Mouse (Mus musculus) embryonic facial prominence, embryonic 11.5 days (tissue): ENCODE results near the gene Tada2b. TPM values are rescaled to one million over a fixed set of nuclear protein-coding genes. Genes with fewer than 3 reads are reported as not detected.

ENCODE experiments used
- ATAC-seq: fragments of 200-750 bp; cut with Nextera tagmentation; replicated peaks from 2 replicates; pipeline ENCODE4 v1.8.0; 2017; ENCODE audit warnings: low read depth; ENCODE audit not compliant: insufficient number of reproducible peaks, low FRiP score, low TSS enrichment
- DNase-seq: peaks from one replicate; pipeline ENCODE4 v3.0.0-alpha.2; 2015; ENCODE audit warnings: low spot score
- H3K27ac ChIP-seq: fragments of 300-500 bp; sonication (generic); replicated peaks from 2 replicates; pipeline ENCODE4 v1.5.1; 2014; ENCODE audit warnings: mild to moderate bottlenecking, low read depth, low read length, control low read depth
- H3K27me3 ChIP-seq: fragments of 300-500 bp; sonication (generic); 2 replicates; pipeline ENCODE4 v1.6.1; 2014; ENCODE audit warnings: mild to moderate bottlenecking, low read length, moderate library complexity, mixed read lengths; ENCODE audit not compliant: control insufficient read depth, insufficient read depth
- H3K36me3 ChIP-seq: fragments of 300-500 bp; sonication (generic); replicated peaks from 2 replicates; pipeline ENCODE4 v1.6.1; 2014; ENCODE audit warnings: low read depth, mild to moderate bottlenecking, low read length, moderate library complexity, mixed read lengths; ENCODE audit not compliant: control insufficient read depth, insufficient read depth
- H3K4me1 ChIP-seq: fragments of 300-500 bp; sonication (generic); 2 replicates; pipeline ENCODE4 v1.6.1; 2014; ENCODE audit warnings: low read length, mixed read lengths; ENCODE audit not compliant: control insufficient read depth, insufficient read depth
- H3K4me2 ChIP-seq: fragments of 300-500 bp; sonication (generic); 2 replicates; pipeline ENCODE4 v1.6.1; 2014; ENCODE audit warnings: low read depth, mild to moderate bottlenecking, control low read depth, low read length, moderate library complexity
- H3K4me3 ChIP-seq: fragments of 300-500 bp; sonication (generic); 2 replicates; pipeline ENCODE4 v1.5.1; 2014; ENCODE audit warnings: low read depth, low read length, control low read depth
- H3K9ac ChIP-seq: fragments of 300-500 bp; sonication (generic); replicated peaks from 2 replicates; pipeline ENCODE4 v1.6.1; 2014; ENCODE audit warnings: mild to moderate bottlenecking, control low read depth, low read length
- H3K9me3 ChIP-seq: fragments of 300-500 bp; sonication (generic); replicated peaks from 2 replicates; pipeline ENCODE4 v1.6.1; 2016; ENCODE audit warnings: mild to moderate bottlenecking, low read length, inconsistent platforms, mixed read lengths; ENCODE audit not compliant: control insufficient read depth
- WGBS: fragments of 180-500 bp; shearing (Covaris S2); extraction: QIAGEN DNeasy Blood & Tissue Kit; methylation state at CpG from one replicate; pipeline ENCODE4 v1.1.7; 2014; 5-methylcytosine and 5-hydroxymethylcytosine counted together
- polyA plus RNA-seq: library from polyadenylated mRNA; unstranded; fragments of >200 nt; fragmentation: Nextera tagmentation; extraction: Ambion mirVana; gene quantifications from 2 replicates; pipeline ENCODE4 v1.2.1, GENCODE M21; 2014

Tada2b gene
- polyA plus RNA-seq, 1 experiment from 2014 or later: 3.1 TPM

DNA sequence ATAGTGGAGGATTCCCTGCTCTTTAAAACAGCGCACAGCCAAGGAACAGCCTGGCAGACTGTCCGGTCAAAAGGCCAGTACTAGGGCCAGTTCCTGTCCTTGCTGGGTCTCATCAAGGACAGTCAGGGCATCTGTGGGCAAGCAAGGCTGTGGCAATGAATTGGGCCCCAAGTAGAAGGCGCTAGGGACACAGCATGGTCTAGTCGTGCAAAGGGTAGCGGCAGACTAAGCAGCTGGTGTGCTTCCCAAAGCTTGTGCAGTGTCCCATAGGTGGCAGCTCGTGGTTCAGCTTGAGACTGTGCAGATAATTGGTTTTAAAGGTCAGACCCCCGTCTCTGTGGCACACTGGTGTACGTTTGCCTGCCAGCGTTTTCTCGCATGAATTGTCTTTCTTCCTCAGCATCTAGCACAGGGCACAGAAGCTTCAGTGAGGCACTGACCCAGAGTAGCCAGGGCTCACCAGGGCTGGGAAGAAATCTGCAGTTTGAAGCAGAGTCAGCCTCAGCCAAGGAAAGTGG is 32.2 kb downstream of the Tada2b start:
- ATAC-seq (no peak), DNase-seq (no peak)
- 66% methylated on average over 10 of the region's 10 CpGs for WGBS
- Histone ChIP-seq H3K4me2 (no peak overlapping the region), H3K27ac (no peak overlapping the region), H3K4me3 (no peak overlapping the region), H3K36me3 (no peaks in the 10 kb centered on the region), H3K4me1 (no peaks in the 10 kb centered on the region), H3K27me3 (no peaks in the 10 kb centered on the region), H3K9ac (no peak overlapping the region), H3K9me3 (no peaks in the 10 kb centered on the region)

DNA sequence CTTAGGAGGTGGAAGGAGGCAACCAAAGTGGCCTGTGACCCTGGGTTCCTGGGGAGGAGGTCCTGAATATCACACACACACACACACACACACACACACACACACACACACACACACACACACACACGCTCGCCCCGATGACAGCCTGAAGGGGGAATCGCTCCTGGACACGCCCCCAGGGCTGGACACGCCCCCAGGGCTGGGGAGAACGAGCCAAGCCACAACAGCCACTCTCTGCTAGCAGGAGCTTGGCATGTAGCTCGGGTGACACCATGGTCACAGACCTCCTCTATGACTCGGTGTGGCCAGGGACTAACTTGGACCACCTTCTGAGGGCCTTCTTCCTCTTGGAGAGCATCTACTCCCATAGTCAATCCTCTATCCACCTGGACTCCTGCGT is 33.0 kb downstream of the Tada2b start:
- no peak overlapping the region for H3K27ac ChIP-seq
- no peaks in the 10 kb centered on the region for H3K9me3 ChIP-seq
- H3K4me1 ChIP-seq: no peaks in the 10 kb centered on the region
- DNase-seq (no peak), ATAC-seq (no peak)
- no peak overlapping the region for H3K4me3 ChIP-seq
- 24% methylated on average over 9 of the region's 10 CpGs for WGBS
- H3K36me3 ChIP-seq: no peaks in the 10 kb centered on the region
- H3K9ac ChIP-seq: no peak overlapping the region
- H3K4me2 ChIP-seq: no peak overlapping the region
- no peaks in the 10 kb centered on the region for H3K27me3 ChIP-seq

DNA sequence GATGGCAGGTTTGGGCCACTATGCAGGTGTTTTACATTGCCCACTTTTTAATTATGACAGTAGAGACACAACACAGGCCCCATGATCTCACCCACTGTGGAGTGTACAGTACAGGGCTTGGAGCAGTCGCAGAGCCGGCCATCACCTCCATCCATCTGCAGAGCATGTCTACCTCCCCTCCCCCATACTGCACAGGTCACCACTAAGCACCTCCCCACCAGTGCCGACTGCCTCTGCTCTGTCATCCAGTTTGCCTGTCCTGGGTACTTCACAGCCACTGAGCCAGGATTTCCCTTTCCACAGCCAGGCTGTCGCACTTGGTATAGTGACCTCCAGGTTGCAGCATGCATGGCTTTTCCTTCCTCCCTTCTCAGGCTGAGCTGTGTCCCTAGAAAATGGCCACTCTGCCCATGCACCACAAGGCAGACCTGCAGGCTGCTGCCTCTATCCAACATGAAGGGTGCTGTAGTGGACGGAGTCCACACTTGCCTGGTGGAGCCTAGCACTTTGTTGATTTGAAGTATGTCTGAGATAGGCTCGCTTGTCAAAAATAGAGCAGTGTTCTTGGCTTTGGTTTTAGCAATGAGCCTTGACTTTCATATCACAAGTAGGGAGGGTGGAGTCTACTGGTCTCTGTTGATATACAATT is 34.3 kb downstream of the Tada2b start:
- Histone ChIP-seq H3K27me3 (no peaks in the 10 kb centered on the region), H3K4me1 (no peaks in the 10 kb centered on the region), H3K9me3 (no peaks in the 10 kb centered on the region), H3K4me3 (no peak overlapping the region), H3K9ac (no peak overlapping the region), H3K4me2 (no peak overlapping the region), H3K36me3 (no peaks in the 10 kb centered on the region), H3K27ac (no peak overlapping the region)
- ATAC-seq (no peak), DNase-seq (no peak)
- WGBS: 68% methylated on average over 6 of the region's 6 CpGs

DNA sequence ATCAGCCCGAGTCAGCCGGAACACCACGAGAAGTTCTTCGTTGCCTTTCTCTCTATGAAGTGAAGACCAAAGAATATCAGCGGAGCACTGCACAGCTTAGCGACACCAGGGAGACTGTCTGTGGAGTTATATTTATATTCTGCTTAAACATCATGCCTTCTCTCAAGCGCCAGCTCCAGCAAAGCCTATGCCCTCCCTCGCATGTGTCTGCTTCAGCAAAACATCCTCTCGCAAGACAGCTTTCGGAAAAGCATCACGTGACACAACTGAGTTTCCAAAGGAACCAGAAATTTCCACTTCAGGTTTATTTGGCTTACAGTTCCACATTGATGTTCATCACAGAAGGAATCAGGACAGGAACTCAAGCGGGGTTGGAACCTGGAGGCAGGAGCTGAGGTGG is 36.2 kb downstream of the Tada2b start:
- H3K27me3 ChIP-seq: no peaks in the 10 kb centered on the region
- no peak for ATAC-seq
- 94% methylated on average over 12 of the region's 12 CpGs for WGBS

DNA sequence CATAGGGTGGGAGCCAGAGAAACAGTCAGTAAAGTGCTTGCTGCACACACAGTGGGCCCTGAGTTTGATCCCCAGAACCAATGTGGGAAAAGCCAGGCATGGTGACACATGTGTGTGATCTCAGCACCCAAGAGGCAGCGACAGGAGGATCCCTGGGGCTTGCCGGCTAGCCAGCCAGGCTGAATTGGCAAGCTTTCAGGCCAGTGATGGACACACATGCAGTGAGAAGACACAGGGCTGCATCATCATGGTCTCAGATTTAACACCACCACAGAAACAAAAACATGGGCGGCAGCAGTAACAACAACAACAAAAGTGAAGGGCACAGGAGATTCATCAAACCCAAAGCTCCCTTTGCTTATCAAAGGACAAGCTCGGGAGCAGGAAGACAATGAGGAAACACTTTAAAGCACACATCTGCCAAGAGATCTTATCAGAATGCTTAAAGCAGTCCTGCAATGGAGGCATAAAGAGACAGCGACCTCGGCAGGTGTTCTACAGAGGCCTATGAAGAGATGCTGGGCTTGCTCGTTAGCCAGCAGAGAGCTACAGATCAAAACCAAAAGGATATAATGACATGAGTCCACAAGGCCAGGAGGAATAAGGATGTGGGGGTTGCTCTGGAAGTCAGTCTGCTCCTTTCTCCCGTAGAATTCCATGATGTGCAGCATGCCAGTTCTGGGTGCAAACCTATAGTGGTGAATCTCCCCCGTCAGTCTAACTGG is 37.8 kb downstream of the Tada2b start:
- H3K4me3 ChIP-seq: no peak overlapping the region
- WGBS: 51% methylated on average over 9 of the region's 9 CpGs
- H3K9ac ChIP-seq: no peak overlapping the region
- no peaks in the 10 kb centered on the region for H3K4me1 ChIP-seq
- H3K27me3 ChIP-seq: no peaks in the 10 kb centered on the region
- H3K36me3 ChIP-seq: no peaks in the 10 kb centered on the region
- no peaks in the 10 kb centered on the region; the same call in 1 of the 2 replicates for H3K9me3 ChIP-seq
- ATAC-seq (no peak), DNase-seq (no peak)
- no peak overlapping the region for H3K27ac ChIP-seq
- no peak overlapping the region for H3K4me2 ChIP-seq

More for the DNA sequence above, 36.2 kb downstream of the Tada2b start:
- Histone ChIP-seq H3K4me3 (no peak overlapping the region), H3K4me2 (no peak overlapping the region), H3K9me3 (no peaks in the 10 kb centered on the region; the same call in 1 of the 2 replicates), H3K4me1 (no peaks in the 10 kb centered on the region), H3K36me3 (no peaks in the 10 kb centered on the region), H3K27ac (no peak overlapping the region), H3K9ac (no peak overlapping the region)
- DNase-seq: no peak

DNA sequence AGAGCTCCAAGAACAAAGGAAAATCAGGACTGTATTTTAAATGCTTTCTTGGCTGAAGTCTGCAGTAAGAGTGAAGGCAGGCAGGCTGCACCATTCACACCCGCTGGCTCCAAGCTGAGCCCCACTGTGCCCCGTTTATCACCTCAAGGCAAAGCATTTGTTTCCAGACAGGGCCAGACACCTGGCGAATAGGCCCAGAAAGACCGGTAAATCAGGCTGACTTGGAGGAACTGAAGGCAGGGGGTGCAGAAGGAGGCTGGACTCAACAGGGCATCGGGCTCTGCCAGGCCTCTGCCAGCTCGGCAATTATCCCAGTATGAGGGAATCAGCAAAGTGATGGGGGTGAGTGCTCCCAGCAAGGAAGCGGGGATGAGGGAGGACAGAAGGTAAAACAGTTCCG is 39.1 kb downstream of the Tada2b start:
- H3K9me3 ChIP-seq: no peaks in the 10 kb centered on the region; the same call in 1 of the 2 replicates
- H3K27ac ChIP-seq: no peak overlapping the region
- ATAC-seq: no peak
- no peak overlapping the region for H3K4me2 ChIP-seq
- H3K9ac ChIP-seq: no peak overlapping the region
- H3K36me3 ChIP-seq: no peaks in the 10 kb centered on the region
- DNase-seq: no peak
- 28% methylated on average over 8 of the region's 8 CpGs for WGBS
- H3K27me3 ChIP-seq: no peaks in the 10 kb centered on the region
- no peaks in the 10 kb centered on the region for H3K4me1 ChIP-seq
- no peak overlapping the region for H3K4me3 ChIP-seq

DNA sequence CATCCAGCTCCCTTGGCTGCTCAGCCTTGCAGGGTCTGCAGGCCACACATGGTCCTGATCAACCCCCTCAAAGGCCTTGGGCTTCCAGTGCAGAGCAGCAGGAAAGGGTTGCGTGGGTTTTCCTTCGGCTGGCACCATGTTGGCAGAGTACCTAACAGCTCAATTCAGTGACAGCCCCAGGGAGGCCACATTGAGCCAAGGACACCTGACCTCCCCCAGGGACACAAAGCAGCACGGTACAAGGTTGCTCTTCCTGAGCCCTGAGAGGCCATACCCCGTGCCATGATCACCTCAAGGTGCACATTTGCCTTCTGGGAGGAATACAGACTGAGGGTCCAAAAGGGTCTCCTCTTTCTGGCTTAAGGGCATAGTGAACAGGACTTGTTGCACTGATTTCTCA is 39.5 kb downstream of the Tada2b start:
- WGBS: 47% methylated on average over 4 of the region's 4 CpGs
- H3K4me1 ChIP-seq: no peaks in the 10 kb centered on the region
- no peak overlapping the region for H3K27ac ChIP-seq
- no peak overlapping the region for H3K9ac ChIP-seq
- no peak for ATAC-seq
- no peak overlapping the region for H3K4me2 ChIP-seq
- DNase-seq: no peak
- no peaks in the 10 kb centered on the region for H3K36me3 ChIP-seq
- no peaks in the 10 kb centered on the region for H3K27me3 ChIP-seq
- no peak overlapping the region for H3K4me3 ChIP-seq
- no peaks in the 10 kb centered on the region; the same call in 1 of the 2 replicates for H3K9me3 ChIP-seq

DNA sequence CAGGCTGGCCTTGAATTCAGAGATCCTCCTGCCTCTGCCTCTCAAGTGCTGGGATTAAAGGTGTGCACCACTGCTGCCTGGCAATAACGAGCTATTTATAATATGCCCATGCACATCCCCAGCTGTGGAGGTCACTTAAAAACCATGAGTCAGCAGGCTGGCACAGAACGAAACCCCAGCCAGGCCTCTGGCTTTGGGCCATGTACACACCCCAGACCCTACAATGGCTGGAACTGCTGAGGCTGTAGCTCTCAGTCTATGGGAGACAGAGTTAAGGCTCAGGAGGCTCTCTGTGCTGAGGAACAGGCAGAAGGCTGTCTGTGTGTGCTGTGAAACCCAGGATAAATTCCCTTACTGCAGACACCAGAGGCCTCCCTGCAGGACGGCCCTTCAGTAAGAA is 43.3 kb downstream of the Tada2b start:
- Histone ChIP-seq H3K4me1 (no peaks in the 10 kb centered on the region), H3K27me3 (no peaks in the 10 kb centered on the region)
- 67% methylated on average over 3 of the region's 3 CpGs for WGBS

More for the DNA sequence above, 43.3 kb downstream of the Tada2b start:
- ATAC-seq (no peak), DNase-seq (no peak)
- no peak overlapping the region for H3K27ac ChIP-seq
- no peak overlapping the region for H3K4me2 ChIP-seq
- no peaks in the 10 kb centered on the region; the same call in 1 of the 2 replicates for H3K9me3 ChIP-seq
- no peak overlapping the region for H3K4me3 ChIP-seq
- H3K36me3 ChIP-seq: no peaks in the 10 kb centered on the region
- H3K9ac ChIP-seq: no peak overlapping the region
